Mouse (Mus musculus) kidney, embryonic 14.5 days (tissue): Measurements from ENCODE around the gene Plcb2. TPM values are rescaled to one million over a fixed set of nuclear protein-coding genes. Genes with fewer than 3 reads are reported as not detected.

ENCODE experiments used
- ATAC-seq: fragments of 200-750 bp; cut with Nextera tagmentation; 2 replicates; pipeline ENCODE4 v1.8.0; 2017; ENCODE audit warnings: moderate number of reproducible peaks, mild to moderate bottlenecking, moderate TSS enrichment, moderate library complexity; ENCODE audit not compliant: low FRiP score, low TSS enrichment
- H3K27ac ChIP-seq: fragments of 300-500 bp; sonication (generic); 2 replicates; pipeline ENCODE4 v1.5.1; 2014; ENCODE audit warnings: low read depth, mild to moderate bottlenecking, low read length, moderate library complexity, mixed read lengths
- H3K27me3 ChIP-seq: fragments of 300-500 bp; sonication (generic); 2 replicates; pipeline ENCODE4 v1.6.1; 2014; ENCODE audit warnings: mild to moderate bottlenecking, low read length; ENCODE audit not compliant: control insufficient read depth, insufficient read depth
- H3K36me3 ChIP-seq: fragments of 300-500 bp; sonication (generic); 2 replicates; pipeline ENCODE4 v1.6.1; 2014; ENCODE audit warnings: low read length, mixed read lengths; ENCODE audit not compliant: control insufficient read depth, insufficient read depth
- H3K4me1 ChIP-seq: fragments of 300-500 bp; sonication (generic); 2 replicates; pipeline ENCODE4 v1.6.1; 2014; ENCODE audit warnings: low read length, mixed read lengths; ENCODE audit not compliant: control insufficient read depth, insufficient read depth
- H3K4me2 ChIP-seq: fragments of 300-500 bp; sonication (generic); replicated peaks from 2 replicates; pipeline ENCODE4 v1.6.1; 2014; ENCODE audit warnings: low read depth, mild to moderate bottlenecking, low read length
- H3K4me3 ChIP-seq: fragments of 300-500 bp; sonication (generic); 2 replicates; pipeline ENCODE4 v1.5.1; 2014; ENCODE audit warnings: mild to moderate bottlenecking, low read length
- H3K9ac ChIP-seq: fragments of 300-500 bp; sonication (generic); 2 replicates; pipeline ENCODE4 v1.6.1; 2014; ENCODE audit warnings: low read depth, mild to moderate bottlenecking, low read length, moderate library complexity
- H3K9me3 ChIP-seq: fragments of 300-500 bp; sonication (generic); 2 replicates; pipeline ENCODE4 v1.6.1; 2016; ENCODE audit warnings: low read length; ENCODE audit not compliant: control insufficient read depth
- WGBS: fragments of 180-500 bp; shearing (Covaris S2); extraction: QIAGEN DNeasy Blood & Tissue Kit; methylation state at CpG from one replicate; pipeline ENCODE4 v1.1.7; 2014; 5-methylcytosine and 5-hydroxymethylcytosine counted together
- polyA plus RNA-seq: library from polyadenylated mRNA; unstranded; fragments of >200 nt; fragmentation: Nextera tagmentation; extraction: Ambion mirVana; gene quantifications from 2 replicates; pipeline ENCODE4 v1.2.1, GENCODE M21; 2014

The Plcb2 gene
- polyA plus RNA-seq, 1 experiment from 2014 or later, result 1.7 TPM

DNA sequence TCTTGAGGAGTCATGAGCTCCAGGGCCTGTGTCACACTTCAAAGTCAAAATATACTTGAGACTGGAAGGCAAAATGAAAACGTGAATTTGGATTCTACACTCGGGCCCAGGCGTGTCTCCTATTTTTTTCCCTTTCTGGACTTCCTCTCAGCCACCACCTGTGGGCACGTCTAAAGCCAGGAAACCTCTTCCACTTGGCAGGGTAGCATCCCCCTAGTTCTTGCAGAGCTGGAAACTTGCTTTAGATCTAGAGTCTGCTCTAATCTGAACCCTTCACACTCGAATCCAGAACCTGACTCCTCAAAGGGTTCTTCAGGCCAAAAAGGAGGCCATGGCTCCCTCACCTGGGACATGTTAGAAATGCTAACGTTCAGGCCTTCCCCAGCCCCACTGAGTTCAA is 27.2 kb upstream of the Plcb2 start:
- no peaks in the 10 kb centered on the region for H3K9me3 ChIP-seq
- no peak for ATAC-seq
- H3K4me2 ChIP-seq, result no peak overlapping the region
- H3K9ac ChIP-seq, result no peak overlapping the region
- peaks cover 5% of the 10 kb centered on the region; the same call in 1 of the 2 replicates for H3K27me3 ChIP-seq
- no peaks in the 10 kb centered on the region for H3K36me3 ChIP-seq
- 0 out of 2 replicates have a peak, but pooled peaks cover 4% of the 10 kb centered on the region for H3K4me1 ChIP-seq
- H3K4me3 ChIP-seq, result no peak overlapping the region
- no peak overlapping the region for H3K27ac ChIP-seq
- WGBS, result 87% methylated on average over 6 of the region's 6 CpGs

DNA sequence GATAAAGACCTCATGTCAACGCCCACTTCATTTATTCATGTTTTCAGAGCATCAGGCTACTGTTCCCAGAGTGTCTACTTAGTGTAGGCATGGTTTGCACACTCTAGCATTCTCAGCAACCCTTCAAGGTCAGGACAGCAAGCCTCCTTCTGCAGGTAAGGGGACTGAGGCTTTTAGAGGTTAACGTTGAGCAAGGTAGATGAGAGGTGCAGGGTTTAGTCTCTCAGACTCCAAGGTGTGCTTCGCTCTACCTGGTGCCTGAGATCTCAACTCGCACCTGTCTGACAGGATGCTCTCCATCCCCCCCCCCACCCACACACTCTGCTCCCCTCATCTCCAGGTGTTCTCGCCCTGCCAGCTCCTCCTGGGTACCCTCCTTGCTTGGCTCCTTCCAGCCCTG is 25.9 kb upstream of the Plcb2 start:
- WGBS, result 89% methylated on average over 5 of the region's 5 CpGs
- no peak overlapping the region for H3K27ac ChIP-seq

DNA sequence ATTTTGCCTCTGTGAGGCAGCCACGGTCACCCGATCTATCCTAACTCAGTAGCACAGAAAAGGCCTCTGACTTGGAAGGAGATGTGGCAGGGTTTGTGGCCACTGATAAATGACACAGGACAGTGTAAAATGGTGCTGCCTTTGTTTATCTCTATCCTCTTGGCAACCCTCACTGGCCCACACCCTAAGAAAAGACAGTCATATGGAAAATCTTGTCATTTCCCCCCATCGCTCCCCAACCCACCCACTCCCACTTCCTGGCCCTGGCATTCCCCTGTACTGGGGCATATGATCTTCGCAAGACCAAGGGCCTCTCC is 24.5 kb upstream of the Plcb2 start:
- Histone ChIP-seq H3K27me3 (peaks cover 4% of the 10 kb centered on the region; the same call in 1 of the 2 replicates), H3K4me1 (0 out of 2 replicates have a peak, but pooled peaks cover 4% of the 10 kb centered on the region), H3K9me3 (no peaks in the 10 kb centered on the region), H3K4me2 (no peak overlapping the region), H3K9ac (no peak overlapping the region), H3K36me3 (peaks cover 4% of the 10 kb centered on the region; the same call in 1 of the 2 replicates), H3K27ac (no peak overlapping the region), H3K4me3 (no peak overlapping the region)
- ATAC-seq, result no peak
- WGBS, result 52% methylated on average over 4 of the region's 4 CpGs

More for the DNA sequence above, 25.9 kb upstream of the Plcb2 start:
- no peak for ATAC-seq
- no peak overlapping the region for H3K4me2 ChIP-seq
- no peak overlapping the region for H3K4me3 ChIP-seq
- H3K9ac ChIP-seq, result no peak overlapping the region
- peaks cover 5% of the 10 kb centered on the region; the same call in 1 of the 2 replicates for H3K27me3 ChIP-seq
- H3K36me3 ChIP-seq, result peaks cover 4% of the 10 kb centered on the region; the same call in 1 of the 2 replicates
- 0 out of 2 replicates have a peak, but pooled peaks cover 4% of the 10 kb centered on the region for H3K4me1 ChIP-seq
- H3K9me3 ChIP-seq, result no peaks in the 10 kb centered on the region

DNA sequence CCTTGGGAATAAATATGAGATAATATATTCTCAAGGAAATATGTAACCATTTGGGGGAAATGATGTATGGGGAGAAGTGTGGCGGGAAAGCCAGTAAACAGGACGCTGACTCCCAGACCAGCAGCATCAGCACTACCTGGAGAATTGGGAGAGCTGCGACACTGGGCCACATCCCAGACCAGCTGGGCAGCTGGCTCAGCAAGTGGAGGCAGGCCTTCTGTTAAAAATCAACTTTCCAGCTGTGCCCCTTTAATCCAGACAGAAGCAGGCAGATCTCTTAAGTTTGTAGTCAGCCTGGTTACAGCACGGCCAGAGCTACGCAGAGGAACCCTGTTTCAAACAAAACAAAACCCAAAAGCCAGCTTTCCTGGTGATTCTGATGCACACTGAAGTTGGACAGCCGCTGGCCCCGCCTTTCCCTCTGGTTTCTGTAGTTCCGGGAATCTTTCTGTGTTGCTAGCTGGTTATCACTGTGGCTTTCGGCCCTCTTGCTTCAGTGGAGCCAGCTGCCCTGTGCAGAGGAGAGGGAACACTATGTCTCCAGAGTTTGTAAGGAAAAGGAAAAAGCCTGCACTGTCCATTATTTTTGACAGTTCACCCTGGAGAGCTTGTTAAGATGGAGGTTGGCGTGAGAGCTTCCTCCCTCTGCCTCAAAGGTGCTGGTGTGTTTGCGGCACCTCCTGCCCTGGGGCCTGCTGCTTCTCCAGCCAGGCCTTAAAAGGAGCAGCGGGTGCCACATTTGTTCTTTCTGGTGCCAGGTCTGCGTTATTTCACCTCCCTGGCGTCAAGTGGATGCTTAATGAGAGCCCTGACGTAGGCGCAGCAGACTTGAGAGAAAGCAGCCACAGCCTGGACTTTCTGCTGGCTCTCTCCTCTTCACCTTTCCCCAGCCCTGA is 23.9 kb upstream of the Plcb2 start:
- no peak overlapping the region for H3K9ac ChIP-seq

DNA sequence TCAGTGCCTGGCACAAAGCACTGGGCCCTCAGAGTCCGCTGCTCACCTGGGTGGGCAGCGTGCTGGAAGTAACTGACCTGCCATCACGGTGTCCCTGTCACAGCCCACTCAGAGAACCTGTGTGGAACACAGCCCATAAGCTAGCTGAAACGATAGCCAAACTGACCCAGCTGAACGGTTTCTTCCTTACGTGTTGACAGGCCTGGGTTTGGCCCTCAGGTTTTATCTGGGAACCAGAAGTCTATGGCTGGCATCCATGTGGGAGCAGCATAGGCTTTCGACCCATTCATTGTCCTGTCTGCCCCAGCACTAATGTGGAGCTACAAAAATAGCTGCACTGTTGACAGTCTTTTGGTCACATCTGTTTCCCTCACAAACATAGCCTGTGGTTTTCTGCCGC is 22.2 kb upstream of the Plcb2 start:
- peaks cover 4% of the 10 kb centered on the region; the same call in 1 of the 2 replicates for H3K36me3 ChIP-seq
- H3K27me3 ChIP-seq, result 0 out of 2 replicates have a peak, but pooled peaks cover 2% of the 10 kb centered on the region
- H3K27ac ChIP-seq, result no peak overlapping the region
- H3K4me1 ChIP-seq, result peaks cover 12% of the 10 kb centered on the region; the same call in 1 of the 2 replicates
- H3K4me2 ChIP-seq, result no peak overlapping the region
- no peak overlapping the region for H3K9ac ChIP-seq
- H3K9me3 ChIP-seq, result no peaks in the 10 kb centered on the region
- no peak for ATAC-seq
- H3K4me3 ChIP-seq, result no peak overlapping the region
- WGBS, result 83% methylated on average over 8 of the region's 8 CpGs

More for the DNA sequence above, 23.9 kb upstream of the Plcb2 start:
- Histone ChIP-seq H3K27ac (no peak overlapping the region), H3K36me3 (peaks cover 4% of the 10 kb centered on the region; the same call in 1 of the 2 replicates), H3K9me3 (no peaks in the 10 kb centered on the region), H3K4me1 (peaks cover 6% of the 10 kb centered on the region; the same call in 1 of the 2 replicates), H3K4me3 (no peak overlapping the region), H3K27me3 (0 out of 2 replicates have a peak, but pooled peaks cover 2% of the 10 kb centered on the region), H3K4me2 (no peak overlapping the region)
- WGBS, result 64% methylated on average over 16 of the region's 16 CpGs
- no peak for ATAC-seq

DNA sequence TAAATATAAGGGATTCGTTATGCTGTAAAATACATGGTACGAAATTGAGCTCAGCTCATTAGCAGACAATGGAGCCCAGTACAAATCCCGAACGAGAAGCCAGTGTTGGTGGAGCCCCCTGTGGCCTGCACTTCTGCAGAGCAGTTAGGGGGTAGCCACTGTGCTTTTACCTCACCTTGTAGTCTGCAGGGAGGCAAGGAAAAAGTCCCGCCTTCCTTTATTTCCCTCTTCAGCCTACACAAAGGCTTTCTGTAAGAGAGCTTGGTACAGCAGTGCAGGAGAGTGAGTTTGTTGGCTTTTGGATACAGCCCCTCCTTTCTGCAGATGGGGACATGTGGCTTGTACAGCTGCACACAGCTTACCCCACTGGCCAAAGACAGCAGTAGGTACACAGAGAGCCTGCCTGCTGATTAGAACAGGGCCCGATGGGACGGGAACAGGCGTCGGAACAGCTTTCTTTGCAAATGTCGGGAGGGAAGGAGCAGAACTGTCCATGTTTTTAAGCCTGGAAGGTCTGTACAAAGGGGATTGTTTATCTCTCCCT is 21.2 kb upstream of the Plcb2 start:
- H3K4me2 ChIP-seq, result no peak overlapping the region
- H3K27ac ChIP-seq, result no peak overlapping the region
- peaks cover 18% of the 10 kb centered on the region for H3K4me1 ChIP-seq
- H3K4me3 ChIP-seq, result no peak overlapping the region
- H3K36me3 ChIP-seq, result peaks cover 4% of the 10 kb centered on the region; the same call in 1 of the 2 replicates
- no peak overlapping the region for H3K9ac ChIP-seq
- 67% methylated on average over 10 of the region's 10 CpGs for WGBS
- no peaks in the 10 kb centered on the region for H3K9me3 ChIP-seq
- H3K27me3 ChIP-seq, result peaks cover 7% of the 10 kb centered on the region; the same call in 1 of the 2 replicates
- ATAC-seq, result no peak

DNA sequence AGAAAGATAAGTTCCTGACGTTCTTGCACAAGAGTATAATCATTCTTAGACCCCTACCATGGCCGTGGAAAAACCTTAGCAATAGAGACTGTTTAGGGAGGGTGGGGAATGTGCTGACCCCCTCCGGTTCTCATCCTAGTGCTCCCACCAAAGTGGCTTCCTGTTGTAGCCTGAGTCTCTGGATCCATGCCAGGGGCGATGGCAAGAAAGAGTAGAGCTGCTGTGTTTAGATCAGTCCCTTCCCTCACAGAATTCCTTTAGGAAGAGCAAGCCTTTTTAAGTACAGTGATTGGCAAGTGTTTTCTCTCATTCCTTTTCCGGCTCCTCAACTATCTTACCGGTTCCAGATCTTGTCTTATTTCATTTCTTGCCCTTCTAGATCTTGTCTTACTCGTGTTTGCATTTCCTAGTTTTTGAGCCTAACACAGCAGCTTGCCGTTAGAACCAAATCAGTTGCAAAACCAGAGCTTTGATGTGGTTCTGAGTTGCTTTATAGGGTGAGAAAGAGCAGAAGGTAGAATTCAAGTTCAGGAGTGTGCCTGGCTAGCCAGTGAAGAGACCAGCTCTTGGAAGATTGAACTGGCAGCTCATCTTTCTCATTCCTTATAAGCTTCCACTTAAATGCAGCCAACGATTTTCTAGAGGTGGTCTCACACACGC is 19.2 kb upstream of the Plcb2 start:
- 37% methylated on average over 10 of the region's 10 CpGs for WGBS
- ATAC-seq, result no peak
- peaks cover 18% of the 10 kb centered on the region for H3K4me1 ChIP-seq
- peaks cover 14% of the 10 kb centered on the region; the same call in 1 of the 2 replicates for H3K27me3 ChIP-seq
- H3K4me2 ChIP-seq, result peak overlapping the region; percentile 99
- H3K36me3 ChIP-seq, result peaks cover 4% of the 10 kb centered on the region; the same call in 1 of the 2 replicates
- H3K4me3 ChIP-seq, result peak overlapping the region; percentile 84
- H3K27ac ChIP-seq, result no peak overlapping the region
- no peaks in the 10 kb centered on the region for H3K9me3 ChIP-seq
- no peak overlapping the region; the same call in 1 of the 2 replicates for H3K9ac ChIP-seq

DNA sequence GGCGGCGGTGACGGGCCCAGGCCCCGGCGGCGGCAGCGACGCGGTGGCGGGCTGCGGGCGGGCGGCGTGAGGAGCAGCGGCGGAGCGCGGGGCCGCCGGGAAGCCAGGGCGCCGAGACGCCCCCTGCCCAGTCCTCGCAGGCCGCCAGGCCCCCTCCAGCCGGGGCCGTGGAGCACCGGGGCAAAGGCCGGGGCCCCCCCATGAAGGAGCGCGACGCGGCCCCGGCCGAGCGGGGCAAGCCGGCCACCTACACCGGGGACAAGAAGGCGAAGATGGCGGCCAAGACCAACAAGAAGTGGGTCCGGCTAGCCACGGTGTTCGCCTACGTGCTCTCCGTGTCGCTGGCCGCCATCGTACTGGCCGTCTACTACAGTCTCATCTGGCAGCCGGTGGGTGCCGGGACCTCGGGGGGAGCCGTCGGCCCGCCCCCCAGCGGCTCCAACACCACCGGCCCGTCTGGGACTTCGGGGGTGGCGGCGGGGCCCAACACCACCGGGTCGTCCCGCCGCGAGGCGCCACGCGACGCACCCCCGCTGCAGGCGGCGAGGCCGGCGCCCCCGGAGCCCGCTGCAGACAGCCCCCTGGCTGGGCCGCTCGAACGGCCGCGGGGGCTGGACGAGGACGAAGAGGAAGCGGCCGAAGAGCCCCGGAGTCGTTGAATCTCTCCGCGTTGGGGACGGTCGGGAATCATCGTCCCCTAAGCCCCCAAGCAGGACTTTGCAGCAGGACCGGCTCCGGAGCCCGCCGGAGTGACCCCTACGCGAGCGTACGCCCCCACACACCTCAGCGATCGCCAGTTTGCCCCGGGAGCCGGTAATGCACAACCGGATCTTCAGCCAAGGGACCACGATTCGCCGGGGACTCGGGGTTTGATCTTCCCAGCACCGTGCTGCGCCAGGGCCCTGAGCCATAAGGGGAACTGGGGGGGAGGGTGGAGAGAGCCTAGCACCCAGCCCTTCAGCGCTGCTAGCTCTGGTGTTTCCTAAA is 18.0 kb upstream of the Plcb2 start:
- H3K9me3 ChIP-seq, result no peaks in the 10 kb centered on the region
- peaks cover 20% of the 10 kb centered on the region; the same call in 1 of the 2 replicates for H3K27me3 ChIP-seq
- H3K27ac ChIP-seq, result no peak overlapping the region
- WGBS, result under 1% methylated on average over 83 of the region's 113 CpGs
- peak overlapping the region; percentile 99 for H3K4me2 ChIP-seq
- H3K9ac ChIP-seq, result peak overlapping the region; percentile 87
- peak; percentile 58 for ATAC-seq
- H3K4me3 ChIP-seq, result peak overlapping the region; percentile 84
- peaks cover 4% of the 10 kb centered on the region; the same call in 1 of the 2 replicates for H3K36me3 ChIP-seq
- H3K4me1 ChIP-seq, result peaks cover 14% of the 10 kb centered on the region
